Mouse (Mus musculus): ENCODE measurements around the gene Btbd7.

Btbd7 gene

DNA sequence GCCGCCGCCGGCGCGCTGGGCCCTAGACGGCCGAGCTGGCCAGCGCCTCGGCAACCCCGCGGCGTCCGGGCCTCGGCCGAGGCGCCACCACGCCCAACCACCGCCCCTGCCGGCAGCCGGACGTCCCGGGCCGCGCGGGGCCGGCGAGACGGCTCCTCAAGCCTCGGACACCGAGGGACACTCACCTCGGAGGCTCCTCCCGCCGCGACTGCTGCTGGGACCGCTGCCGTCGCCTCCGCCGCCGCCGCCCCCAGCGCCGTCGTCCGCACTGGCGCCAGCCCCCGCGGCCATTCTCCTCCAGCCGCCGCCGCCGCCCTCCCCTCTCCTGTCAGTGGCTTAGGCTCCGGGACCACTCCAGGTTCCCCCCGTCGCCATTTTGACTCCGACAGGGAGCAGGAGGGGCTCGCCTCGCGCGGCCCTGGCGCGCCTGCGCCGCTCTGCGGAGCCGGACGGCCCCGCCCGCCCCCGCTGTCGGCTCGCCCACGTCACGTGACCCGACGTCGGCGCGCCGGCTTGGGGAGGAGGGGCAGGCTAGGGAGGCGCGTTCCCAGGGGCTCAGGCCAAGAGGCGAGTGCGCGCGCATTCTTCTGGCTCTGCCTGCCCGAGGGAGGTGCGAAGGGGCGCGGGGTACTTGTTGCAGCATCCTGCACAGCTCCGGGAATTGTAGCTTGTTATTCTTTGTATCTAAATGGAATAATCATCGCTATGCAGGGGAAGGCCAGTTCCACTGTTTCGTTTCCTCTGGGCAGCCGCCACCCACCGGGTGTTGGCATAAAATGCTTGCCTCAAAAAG lies at the start of gene Btbd7:
Btbd7 (minus strand) TSS at position 441 of the 793 bp plus-strand sequence.
- DNase-seq (ENCODE audit: low read depth, low spot score): peak; percentile 95

DNA sequence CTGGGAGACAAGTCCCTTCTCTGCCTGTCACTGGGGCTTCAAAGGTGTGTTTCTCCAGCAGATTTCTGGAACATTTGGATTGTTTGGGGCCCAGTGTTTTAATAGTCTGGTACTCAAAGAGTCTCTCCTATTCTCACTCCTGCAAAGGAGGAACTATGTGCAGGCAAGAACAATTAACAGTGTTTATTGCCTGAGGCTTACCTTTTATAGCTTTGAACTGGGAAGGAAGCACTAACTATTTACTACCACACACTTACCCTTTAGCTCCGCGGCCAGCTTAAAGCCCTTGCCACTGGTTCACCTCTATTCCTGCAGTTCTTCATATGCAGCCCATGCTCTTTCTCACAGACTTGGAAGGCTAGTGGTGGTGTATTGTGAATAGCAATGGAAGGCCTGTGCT lies 37.8 kb upstream of the Btbd7 start:
- no peak for DNase-seq (ENCODE audit: low read depth, low spot score)

DNA sequence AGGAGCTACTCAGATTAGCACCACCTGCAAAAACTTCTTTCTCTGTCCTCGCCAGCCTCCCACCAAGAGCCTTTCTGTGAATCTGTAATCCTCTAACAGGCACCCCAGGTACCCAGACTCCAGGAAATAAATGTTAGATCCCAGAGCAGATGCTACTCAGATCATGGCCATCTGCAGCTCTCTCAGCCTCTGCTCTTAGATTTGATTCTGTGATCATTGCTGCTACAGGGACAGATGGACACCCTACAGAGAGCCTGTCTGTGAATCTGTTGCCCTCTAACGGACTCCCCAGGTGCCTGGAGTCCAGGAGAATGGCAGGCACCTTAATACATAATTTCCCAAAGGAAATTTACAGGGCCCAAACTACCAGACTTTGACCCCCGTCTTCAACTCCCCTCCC lies 29.9 kb upstream of the Btbd7 start:
- no peak for DNase-seq (ENCODE audit: low read depth, low spot score)

DNA sequence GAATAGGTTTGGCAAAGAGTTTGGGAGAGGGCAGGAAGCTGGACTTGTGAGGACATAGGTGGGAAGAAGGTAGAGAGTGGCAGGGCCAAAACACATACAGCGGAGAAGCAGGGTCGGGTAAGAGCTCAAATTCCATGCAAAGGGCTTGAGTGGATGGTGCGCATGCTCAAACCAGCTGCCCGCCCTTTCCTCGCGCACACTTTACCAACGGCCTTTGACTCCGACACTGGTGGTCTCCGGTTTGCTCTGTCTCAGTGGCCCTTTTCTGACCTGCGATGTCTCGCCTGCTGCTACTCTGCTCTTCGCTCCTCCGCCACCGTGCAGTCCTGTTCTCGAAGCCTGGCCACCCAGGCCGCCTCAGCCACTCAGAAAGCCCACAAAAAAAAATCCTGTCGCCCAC lies 20.8 kb upstream of the Btbd7 start, which contains the start of gene Cox8c:
Cox8c (plus strand) TSS at position 226 of the 400 bp plus-strand sequence.
- no peak for DNase-seq (ENCODE audit: low read depth, low spot score)

DNA sequence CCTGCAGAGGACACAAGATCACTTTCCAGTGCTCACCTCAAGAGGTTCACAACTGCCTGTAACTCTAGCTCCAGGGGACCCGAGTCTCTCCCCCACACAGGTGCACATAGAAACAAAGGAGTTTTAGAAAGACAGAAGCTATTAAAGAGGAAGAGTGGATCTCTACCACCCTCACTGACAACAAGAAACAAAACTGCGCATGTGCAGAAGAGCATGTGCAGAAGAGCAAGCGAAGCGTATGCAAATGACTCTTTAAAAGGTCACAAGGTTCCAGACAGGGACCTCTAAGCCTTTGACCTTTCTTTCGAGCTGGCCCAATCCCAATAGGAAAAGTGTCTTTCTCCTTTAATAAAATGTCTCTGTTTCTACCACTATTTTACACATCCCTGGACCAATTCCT lies 10.3 kb upstream of the Btbd7 start:
- DNase-seq (ENCODE audit: low read depth, low spot score): peak; percentile 46

DNA sequence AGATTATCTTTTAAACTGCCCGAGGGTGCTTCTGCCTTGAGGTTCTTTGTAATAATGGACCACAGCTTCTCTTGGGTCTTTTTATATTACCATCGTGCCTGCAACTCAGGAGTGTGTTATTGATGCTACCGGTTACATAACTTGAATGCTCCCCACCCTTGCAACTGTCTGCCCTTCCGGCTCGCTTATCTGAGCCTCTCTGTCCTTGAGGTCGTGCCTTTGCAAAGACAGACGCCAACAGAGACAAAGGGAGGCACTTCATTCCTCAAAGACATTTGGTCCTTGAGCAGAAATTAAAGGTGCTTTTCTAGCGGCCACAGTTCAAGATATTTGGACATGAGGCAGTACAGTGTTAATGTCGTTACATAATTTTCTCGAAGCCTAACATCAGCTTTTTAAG lies 9.1 kb upstream of the Btbd7 start:
- DNase-seq (ENCODE audit: low read depth, low spot score): no peak

DNA sequence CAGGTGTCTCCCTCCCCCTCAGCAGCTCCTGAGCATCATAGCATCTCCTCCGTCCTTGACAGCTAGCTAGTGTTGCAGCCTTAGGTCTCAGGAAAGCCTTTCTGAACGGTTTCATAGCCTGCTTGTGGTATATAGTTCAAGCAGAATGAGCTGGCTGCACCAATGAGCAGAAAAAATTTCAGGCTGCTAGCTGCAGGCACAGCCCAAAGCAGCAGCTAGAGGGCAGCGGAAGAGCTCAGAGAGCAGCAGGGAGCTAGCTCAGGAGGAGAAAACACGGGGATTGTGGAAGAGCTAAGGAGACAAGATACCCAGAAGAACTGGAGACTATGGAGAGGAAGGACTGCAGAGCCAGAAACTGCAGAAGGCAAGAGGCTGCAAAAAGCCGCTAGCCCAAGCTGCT lies 7.5 kb upstream of the Btbd7 start:
- peak; percentile 28 for DNase-seq (ENCODE audit: low read depth, low spot score)

DNA sequence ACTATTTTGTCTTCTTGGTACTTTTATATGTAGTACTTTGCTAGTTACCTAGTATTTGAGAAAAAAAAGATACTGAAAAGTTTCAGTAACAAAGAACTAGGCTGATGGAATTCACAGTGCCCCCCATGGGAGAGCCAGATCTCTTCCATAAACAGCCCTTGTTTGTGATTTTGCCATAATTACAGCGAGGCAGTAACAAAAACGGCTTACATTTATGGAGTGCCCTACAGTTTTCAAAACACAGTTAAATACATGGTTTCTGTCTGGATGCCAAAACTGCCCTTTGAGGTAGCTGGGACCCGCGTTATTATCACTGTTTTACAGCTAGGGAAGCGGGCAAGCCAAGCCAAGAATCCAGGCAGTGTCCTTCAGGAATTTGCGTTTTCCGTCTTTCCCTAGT lies 630 bp upstream of the Btbd7 start:
- no peak for DNase-seq (ENCODE audit: low read depth, low spot score)

DNA sequence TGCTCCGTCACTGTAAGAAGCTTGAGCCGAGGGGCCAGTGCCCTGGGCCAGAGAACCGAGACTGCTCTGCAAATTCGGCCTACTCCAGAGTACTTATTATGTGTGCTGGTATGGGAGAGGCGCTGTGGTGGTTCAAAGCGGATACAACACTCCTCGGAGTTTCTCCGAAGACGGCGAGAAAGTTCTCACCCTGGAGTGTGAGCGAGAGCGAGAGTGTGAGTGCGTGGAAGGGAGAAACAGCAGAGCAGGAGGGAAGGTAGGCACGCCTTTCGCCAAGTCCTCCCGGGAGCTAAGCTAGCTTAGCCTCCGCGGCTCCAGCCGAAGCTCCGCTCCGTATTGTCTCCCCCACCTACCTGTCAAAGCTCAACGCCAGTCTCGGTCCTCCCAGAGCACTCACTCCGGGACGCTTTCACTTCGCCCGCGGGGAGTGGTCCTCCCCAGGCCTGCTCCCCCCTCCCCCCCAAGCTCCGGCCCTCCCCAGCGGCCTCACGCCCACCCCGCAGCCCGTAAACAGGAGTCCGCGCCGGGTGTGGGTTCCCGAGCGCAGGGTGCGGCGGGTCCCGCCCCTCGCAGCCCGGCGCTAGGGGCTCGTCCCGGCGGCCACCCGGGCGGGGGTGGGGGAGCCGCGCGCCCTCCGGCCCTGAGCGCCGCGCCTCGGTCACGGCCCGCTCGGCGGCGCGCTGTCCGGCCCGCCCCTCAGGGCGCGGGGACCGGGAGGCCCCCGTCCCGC lies 805 bp downstream of the Btbd7 start:
- peak; percentile 61 for DNase-seq (ENCODE audit: low read depth, low spot score)

DNA sequence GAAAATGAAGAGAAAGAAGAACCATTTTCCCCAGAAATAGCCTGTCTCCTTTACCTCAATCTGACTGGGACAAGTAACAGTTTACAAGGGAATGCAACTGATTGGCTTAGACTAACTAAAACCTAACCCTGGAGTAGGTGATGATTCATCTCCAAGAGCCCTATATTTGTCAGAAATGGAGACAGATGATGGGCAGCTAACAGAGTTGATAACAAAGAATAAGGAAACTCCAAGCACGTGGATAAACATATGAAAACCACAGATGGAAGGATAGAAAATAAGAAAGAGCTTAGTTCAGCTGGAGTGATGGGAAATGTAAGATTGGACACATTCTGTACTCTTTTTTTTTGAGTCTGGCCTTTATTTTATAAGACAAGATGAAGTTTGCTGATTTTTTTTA lies 7.7 kb downstream of the Btbd7 start:
- no peak for DNase-seq (ENCODE audit: low read depth, low spot score)

DNA sequence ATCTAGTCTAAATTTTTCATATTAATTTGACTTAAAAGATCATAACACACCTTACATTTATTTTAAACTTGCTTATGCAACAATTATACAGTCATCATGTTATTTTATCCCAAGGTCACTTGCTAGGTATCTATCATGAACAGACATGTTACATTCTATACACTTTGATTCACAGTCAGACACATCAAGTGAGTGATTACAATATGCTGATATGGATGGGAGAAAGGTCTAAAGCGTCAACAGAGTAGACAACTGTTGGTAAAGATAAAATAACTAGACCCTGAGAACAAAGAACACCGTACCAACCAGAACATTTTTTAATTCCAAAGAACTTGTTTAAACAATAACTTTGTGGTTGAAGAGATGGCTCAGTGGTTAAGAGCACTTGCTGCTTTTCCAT lies 8.5 kb downstream of the Btbd7 start:
- DNase-seq (ENCODE audit: low read depth, low spot score): no peak

DNA sequence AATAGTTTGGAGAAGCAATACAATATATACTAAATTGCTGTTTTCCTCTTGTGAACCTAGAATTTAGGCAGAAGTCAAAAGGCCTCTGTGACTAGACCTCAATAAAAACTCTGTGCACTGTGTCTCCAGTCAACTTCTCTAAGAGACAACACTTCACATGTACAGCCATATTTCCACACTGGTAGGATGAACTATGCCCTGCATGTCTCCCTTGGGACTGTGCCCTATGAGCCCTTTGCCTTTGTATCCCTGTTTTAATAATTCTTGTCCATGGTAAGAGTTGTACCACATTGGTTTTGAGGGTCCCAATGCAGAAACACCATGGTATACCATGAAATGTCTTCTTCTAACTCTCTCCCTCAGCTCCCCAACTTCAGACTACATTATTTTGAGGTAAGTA lies 17.5 kb downstream of the Btbd7 start:
- DNase-seq (ENCODE audit: low read depth, low spot score): no peak

DNA sequence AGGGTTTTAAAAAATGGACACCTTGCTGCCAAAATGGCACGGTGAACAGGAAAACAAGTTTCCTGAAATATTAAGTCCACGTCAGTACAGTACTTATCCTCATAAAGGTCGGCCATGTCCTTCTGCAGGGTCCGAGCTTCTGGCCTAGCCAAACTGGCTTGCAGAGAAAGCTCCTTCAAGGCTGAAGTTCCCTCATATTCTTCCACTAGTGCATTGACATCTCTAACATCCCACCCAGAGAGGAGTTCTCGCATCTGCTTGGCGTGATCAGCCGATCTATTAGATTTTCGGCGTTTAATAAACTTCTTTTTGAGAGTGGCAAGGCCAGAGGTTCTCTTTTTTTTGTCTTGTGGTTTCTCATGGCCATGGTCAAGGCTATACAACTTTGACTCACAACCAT lies 40.0 kb downstream of the Btbd7 start:
- no peak for DNase-seq (ENCODE audit: low read depth, low spot score)

DNA sequence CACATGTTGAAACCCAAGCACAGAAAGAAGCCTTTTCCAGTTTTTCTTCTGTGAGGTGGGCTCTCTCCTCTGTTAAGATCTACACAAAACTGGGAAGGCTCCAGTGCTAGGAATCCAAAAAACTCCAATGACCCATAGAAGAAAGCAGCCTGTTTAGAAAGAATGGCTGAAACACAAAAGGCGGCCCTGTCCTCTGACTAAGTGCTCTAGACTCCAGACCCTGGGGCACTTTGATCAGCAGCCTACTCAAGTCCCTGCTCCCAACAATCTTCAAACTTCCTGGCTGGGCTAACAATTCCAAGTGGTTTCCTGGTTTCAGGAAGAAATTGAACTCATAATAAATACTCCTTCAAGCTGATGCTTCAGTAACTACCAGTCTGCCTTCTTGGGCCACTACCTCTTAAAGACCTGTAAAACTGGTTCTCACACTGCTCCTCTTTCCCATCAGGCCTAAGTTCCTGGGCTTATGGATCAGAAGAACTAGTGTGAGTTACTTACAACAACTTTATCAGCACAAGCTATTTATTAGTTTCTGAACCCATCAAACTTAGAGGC lies 45.4 kb downstream of the Btbd7 start:
- no peak for DNase-seq (ENCODE audit: low read depth, low spot score)

DNA sequence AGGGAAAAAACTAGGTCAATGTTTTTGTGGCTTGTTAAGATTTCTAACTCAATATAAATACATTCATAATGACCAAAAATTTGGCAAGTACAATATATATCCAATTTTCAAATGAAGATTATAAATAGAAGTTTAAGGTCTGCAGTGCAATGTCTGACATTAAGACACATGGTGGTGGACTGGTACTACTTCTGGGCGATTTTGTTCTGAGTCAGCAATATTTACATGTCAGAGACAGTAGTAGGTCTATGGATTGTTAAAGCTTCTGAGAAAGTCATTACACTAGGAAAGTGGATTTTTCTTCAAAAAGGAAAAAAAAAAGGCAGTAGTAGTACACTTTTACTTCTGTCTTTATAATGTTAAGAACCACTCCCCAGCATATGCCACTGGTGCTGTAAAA lies 46.4 kb downstream of the Btbd7 start:
- DNase-seq (ENCODE audit: low read depth, low spot score): no peak

DNA sequence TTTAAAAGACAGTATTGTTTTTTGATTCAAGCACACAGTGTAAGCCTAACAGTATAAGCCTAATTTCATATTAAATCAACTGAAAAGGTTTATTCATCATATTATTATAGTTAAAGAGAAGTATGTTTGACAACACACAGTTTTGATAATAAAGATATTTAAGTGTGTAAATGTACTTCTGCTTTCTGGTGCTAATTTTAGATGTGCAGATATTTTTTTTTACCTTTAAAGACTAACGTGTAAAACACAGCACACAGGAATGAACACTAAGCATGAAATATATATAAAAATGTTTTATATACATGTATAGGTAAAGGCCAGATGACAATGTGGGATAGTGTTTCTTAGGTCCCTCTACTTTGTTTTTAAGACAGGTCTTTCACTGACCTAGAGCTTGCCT lies 51.2 kb downstream of the Btbd7 start:
- DNase-seq (ENCODE audit: low read depth, low spot score): peak; percentile 26

DNA sequence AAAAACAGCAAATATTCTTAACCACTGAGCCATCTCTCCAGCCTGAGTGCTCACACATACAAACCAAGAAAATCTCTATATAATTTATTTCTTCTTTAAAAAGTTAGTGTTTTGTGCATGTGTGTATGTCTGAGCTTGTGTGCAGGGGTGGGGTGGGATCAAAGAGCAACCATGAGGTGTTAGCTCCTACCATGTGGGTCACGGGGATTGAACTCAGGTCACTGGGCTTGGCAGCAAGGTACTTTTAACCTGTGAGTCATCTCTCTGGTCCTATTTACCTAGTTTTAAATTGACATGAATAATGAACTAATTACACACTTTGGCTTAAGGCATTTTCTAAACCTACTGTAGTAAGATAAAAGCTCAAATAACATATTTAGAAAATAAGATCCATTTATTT lies 51.9 kb downstream of the Btbd7 start:
- DNase-seq (ENCODE audit: low read depth, low spot score): no peak

DNA sequence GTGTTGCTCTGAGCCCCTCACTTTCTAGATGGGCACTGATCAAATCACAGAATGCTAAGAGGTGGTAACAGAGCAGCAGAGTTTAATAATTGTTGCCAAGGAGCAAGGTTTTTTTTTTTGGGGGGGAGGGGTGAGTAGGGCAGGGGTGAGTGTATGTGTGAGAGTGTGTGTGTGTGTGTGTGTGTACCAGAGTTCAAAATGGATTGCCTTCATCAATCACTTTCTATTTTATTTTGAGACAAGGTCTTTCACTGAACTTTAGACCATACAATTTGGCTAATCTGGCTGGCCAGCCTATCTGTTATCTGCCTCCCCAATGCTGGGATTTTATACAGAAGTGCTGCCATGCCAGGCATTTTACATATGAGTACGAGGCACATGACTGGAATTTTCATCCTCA lies 63.4 kb downstream of the Btbd7 start:
- no peak for DNase-seq (ENCODE audit: low read depth, low spot score)

DNA sequence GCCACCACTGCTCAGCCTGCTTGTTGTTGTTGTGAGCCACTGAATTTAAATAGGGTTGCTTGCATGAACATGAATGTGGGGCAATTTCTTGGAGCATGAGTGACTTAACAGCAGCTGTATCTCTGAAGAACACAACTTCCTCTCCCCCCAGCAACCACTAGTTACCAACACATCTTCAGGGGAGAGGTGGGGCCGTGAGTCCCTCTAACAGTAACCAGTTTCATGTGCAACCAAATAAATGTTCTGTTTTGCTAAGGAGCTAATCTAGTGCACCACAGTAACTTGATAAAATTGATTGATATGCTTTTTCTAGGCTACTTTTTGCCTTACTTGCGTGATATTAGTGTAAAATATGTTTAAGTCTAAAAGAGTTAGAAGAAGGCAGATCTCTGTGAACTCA lies 78.7 kb downstream of the Btbd7 start:
- DNase-seq (ENCODE audit: low read depth, low spot score): no peak

DNA sequence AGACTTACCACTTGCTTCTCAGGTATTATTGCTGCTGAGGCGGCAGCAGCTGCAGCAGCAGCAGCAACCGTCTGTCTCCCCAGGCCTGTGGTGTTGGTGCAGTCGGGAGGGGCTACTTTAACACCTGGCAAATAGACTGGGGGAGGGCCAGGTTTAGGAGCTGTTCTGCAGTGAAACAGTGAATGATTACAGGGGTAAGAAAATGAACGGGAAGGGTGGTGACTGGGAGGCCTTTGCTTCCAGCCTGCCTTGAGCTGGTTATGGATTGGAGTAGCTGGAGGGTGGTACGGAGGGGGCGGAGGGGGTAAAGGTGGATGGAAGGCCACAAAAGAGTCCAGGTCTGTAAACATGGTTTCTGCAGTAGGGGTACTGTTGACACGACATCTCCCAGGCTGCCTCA lies 90.3 kb downstream of the Btbd7 start:
- DNase-seq (ENCODE audit: low read depth, low spot score): no peak

DNA sequence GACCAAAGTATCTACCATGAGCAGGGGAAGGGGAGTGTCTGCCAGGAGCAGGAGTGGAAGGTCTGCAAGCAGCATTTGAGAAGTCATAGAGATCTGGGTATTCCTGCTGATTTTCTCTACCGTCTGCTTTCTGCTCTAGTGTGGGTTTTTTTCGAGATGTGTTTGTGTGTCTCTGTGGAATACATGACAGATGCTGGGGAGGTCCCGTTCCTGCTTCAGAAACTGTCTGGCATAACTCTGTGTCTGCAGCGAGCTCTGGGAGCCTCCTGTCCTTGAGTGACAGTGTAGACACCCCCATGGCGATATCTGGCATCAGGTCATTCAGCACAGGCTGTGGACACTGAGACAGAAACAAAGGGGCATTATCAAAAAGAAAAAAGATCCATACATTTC lies 92.7 kb downstream of the Btbd7 start:
- no peak for DNase-seq (ENCODE audit: low read depth, low spot score)

DNA sequence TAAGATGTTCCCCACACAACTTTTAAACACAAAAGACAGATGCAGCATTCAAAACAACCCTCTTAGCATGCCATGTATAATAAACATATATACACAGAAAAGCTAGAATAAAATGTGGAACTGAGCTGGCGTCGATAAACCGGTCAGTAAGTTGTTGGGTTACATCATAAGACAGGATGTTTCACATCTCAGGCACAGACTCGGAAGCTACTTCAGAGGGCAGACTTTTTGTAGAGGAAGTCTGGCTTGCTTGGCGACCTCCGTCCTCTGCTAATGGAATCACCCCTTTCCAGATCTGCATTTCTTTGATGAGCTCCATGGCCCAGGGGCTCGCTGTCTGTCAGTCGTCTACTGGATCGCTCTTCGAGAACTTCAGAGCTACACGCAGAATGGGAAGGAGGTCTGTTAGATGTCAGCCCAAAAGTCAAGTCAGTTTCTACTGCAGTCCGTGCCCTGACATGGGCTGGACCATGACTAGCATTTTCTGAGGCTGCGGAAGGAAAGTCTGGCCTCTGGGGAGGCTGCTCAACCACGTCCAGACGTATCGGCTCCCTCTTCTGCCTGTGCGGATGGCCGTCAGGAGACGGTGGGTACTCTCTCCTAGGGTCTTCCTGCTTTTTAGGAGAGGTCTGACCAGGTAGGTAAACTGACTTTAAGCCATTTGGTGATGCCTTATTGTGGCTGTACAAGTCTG lies 93.2 kb downstream of the Btbd7 start:
- no peak for DNase-seq (ENCODE audit: low read depth, low spot score)

Data from A20 (cell line).